Mouse (Mus musculus): ENCODE results near the gene Srp54a.
"Not testable (repeated sequence)": the region's sequence is repeated elsewhere in the genome, so short reads cannot be mapped to it uniquely, and the experiment has no call there.

Srp54a gene

DNA sequence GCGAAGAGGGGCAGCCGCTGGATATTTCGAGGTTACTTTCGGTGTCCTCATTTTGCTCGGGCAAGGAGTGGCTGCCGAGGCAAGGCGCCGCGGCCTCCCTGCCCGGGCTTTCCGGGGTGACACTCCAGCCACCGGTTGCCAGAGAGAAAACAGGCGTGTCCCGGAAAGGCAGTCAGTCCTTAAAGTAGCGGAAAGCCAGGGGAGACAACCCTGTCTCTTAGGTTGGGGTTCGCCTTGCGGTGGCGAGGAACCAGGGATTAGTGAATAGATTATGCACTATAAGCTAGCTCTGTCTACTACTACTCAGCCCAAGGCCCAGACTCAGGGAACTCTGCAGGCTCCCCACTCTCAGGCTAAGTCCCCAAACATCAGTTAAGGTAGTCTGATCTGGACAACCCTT is 44.7 kb downstream of the Srp54a start:
- DNase-seq (ENCODE audit: low read depth): not testable (repeated sequence)

DNA sequence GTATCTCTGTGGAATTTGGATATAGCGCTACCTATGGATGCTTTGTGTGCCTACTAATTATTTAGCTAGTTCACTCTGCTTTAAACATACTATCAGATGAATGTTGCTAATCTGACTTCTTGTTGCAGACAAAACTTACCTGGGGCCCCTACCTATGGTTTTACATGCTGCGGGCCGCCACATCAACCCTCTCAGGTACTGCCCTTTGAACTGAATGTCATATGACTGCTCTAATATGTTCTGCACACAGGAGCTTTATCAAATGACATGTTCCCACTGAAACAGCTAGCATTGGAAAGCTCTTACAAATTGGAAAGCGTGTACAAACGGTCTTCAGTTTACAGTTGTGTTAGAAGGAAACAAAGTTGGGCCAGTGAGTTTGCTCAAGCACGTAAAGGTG is 55.5 kb downstream of the Srp54a start:
- not testable (repeated sequence) for DNase-seq (ENCODE audit: low read depth)

DNA sequence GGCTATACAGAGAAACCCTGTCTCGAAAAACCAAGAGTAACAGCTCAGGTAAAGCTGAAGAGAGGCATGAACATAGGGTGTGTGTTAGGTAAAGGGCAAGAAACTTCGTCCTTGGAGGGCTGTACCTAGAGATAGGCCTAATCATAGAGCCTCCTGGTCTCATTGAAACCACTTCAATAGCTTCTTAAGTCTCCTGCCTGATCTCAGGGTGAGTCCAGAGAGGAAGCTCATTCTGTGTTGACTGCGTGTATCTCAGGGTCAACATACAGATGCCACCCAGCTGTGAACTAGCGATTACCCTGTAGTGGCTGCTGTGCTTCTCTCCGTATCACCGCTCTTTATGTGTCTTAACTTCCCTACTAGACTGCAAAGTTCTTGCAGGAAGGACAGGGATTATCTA is 57.8 kb downstream of the Srp54a start:
- not testable (repeated sequence) for DNase-seq (ENCODE audit: low read depth)

DNA sequence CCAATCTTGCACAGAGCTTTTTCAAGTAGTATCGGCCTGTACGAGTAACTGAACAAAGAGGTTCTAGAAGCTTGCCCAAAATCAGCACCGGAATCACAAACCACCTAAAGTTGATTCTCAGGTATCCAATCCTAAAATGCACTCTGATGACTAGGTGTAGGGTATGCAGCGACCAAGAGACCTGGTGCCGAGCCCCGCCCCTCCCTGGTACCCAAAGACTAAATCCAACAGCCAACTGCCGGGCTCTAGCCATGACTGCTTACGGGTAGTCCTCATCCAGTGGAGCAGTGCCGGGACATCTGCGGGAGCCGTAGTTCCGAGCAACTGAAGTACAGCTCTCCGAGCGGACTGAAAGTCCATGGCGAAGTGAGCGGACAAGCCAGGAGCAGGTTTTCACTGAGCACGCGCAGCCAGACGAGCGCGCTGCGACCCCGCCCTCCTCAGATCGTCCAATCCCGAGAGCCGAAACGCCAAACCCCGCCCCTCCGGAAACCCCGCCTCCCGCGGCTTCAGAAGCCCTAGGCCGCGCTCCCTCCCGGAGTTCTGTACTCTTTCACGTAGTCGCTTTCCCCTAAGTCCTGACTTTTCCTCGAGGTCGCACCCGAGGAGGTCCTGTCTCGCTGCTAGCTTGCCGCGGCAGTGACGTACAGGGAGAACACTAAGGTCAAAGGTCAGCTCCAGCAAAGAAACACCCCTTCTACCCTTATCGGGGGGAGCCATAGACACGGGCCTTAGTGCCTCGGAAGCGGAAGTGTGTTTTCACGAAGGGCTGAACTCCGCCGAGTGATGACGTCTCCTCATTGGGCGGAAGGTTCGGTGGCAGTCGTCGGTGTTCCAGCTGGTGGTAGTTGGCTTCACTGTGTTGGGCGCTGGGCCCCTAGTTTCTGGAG is 74.7 kb downstream of the Srp54a start, which contains the start of gene Srp54b:
TSS of gene Srp54b (plus strand) at position 546 of the 890 bp plus-strand sequence.
- not testable (repeated sequence) for DNase-seq (ENCODE audit: low read depth)

DNA sequence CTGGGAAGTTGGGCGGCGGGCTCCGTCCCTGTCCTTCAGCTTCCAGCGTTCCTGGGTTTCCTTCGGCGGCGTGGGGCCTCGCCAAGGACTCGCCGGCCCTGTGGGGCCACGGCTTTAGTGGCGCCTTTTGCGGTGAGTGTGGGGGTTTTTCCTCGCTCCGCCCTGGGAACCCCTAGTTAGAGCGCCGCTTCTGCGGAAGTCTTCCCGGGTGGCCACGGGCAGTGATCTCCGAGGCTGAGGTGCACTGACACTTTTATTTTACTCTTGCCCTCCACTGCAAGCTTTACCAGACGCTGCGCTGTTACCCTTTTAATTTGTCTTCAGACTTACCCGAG is 75.4 kb downstream of the Srp54a start:
- DNase-seq (ENCODE audit: low read depth): not testable (repeated sequence)
